Mouse (Mus musculus): ENCODE data around the gene Tmbim1. TPM values are rescaled to one million over a fixed set of nuclear protein-coding genes. Genes with fewer than 3 reads are reported as not detected.

The Tmbim1 gene
- polyA plus RNA-seq, 1 experiment from 2014 or later = 12.5 TPM

DNA sequence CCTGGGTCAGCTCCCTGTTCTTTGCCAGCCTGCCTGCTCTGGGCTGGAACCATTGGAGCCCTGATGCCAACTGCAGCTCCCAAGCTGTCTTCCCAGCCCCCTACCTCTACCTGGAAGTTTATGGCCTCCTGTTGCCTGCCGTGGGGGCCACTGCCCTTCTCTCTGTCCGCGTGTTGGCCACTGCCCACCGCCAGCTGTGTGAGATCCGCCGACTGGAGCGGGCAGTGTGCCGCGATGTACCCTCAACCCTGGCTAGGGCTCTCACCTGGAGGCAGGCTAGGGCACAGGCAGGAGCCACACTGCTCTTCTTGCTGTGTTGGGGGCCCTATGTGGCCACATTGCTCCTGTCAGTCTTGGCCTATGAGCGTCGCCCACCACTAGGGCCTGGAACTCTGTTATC is 26.4 kb downstream of the Tmbim1 start:
- Histone ChIP-seq H3K27ac (replicated peaks) (no peak overlapping the region), H3K9me3 (no peaks in the 10 kb centered on the region), H3K4me3 (no peak overlapping the region), H3K36me3 (replicated peaks) (peaks cover 50% of the 10 kb centered on the region), H3K27me3 (replicated peaks; ENCODE audit: low read depth, poor library complexity, severe bottlenecking) (no peaks in the 10 kb centered on the region), H3K4me1 (peaks cover 56% of the 10 kb centered on the region)
- WGBS = 92% methylated on average over 11 of the region's 11 CpGs
- no peak for DNase-seq (ENCODE audit: low spot score)

GRCm38 (mm10) chr1:74278538-74278937 is 26.9 kb downstream of the Tmbim1 start, which contains the start of gene Gpbar1:
Gene Gpbar1, plus strand, starts transcription at chr1:74278550.
- DNase-seq (ENCODE audit: low spot score) = no peak
- Histone ChIP-seq H3K27me3 (replicated peaks; ENCODE audit: low read depth, poor library complexity, severe bottlenecking) (no peaks in the 10 kb centered on the region), H3K36me3 (replicated peaks) (peaks cover 50% of the 10 kb centered on the region), H3K4me1 (peaks cover 56% of the 10 kb centered on the region), H3K27ac (replicated peaks) (0 out of 2 replicates have a peak within 1 kb of the TSS, but pooled peaks have one; percentile 27), H3K4me3 (no peak within 1 kb of the TSS), H3K9me3 (no peaks in the 10 kb centered on the region)
- 94% methylated on average over 10 of the region's 10 CpGs for WGBS

GRCm38 (mm10) chr1:74277883-74278537 is 27.4 kb downstream of the Tmbim1 start:
- Histone ChIP-seq H3K27me3 (replicated peaks; ENCODE audit: low read depth, poor library complexity, severe bottlenecking) (no peaks in the 10 kb centered on the region), H3K4me3 (no peak overlapping the region), H3K4me1 (peaks cover 52% of the 10 kb centered on the region), H3K27ac (replicated peaks) (no peak overlapping the region), H3K36me3 (replicated peaks) (peaks cover 47% of the 10 kb centered on the region), H3K9me3 (no peaks in the 10 kb centered on the region)
- no peak for DNase-seq (ENCODE audit: low spot score)
- 62% methylated on average over 8 of the region's 8 CpGs for WGBS

- Histone ChIP-seq H3K9me3 (no peaks in the 10 kb centered on the region), H3K27ac (replicated peaks) (no peak overlapping the region), H3K4me3 (no peak overlapping the region), H3K27me3 (replicated peaks; ENCODE audit: low read depth, poor library complexity, severe bottlenecking) (no peaks in the 10 kb centered on the region), H3K36me3 (replicated peaks) (peaks cover 37% of the 10 kb centered on the region), H3K4me1 (peaks cover 47% of the 10 kb centered on the region)
- no peak for DNase-seq (ENCODE audit: low spot score)
- 65% methylated on average over 6 of the region's 6 CpGs for WGBS
These were observed 28.4 kb downstream of the Tmbim1 start for GRCm38 (mm10) chr1:74277041-74277440.

GRCm38 (mm10) chr1:74275015-74275414 is 30.4 kb downstream of the Tmbim1 start:
- no peak overlapping the region for H3K4me3 ChIP-seq
- H3K27me3 ChIP-seq (replicated peaks; ENCODE audit: low read depth, poor library complexity, severe bottlenecking) = no peaks in the 10 kb centered on the region
- peaks cover 41% of the 10 kb centered on the region for H3K4me1 ChIP-seq
- no peaks in the 10 kb centered on the region for H3K9me3 ChIP-seq
- no peak overlapping the region for H3K27ac ChIP-seq (replicated peaks)
- 28% methylated on average over 9 of the region's 9 CpGs for WGBS
- peaks cover 17% of the 10 kb centered on the region for H3K36me3 ChIP-seq (replicated peaks)
- DNase-seq (ENCODE audit: low spot score) = peak; percentile 53

- no peak for DNase-seq (ENCODE audit: low spot score)
- H3K27ac ChIP-seq (replicated peaks) = no peak overlapping the region
- H3K27me3 ChIP-seq (replicated peaks; ENCODE audit: low read depth, poor library complexity, severe bottlenecking) = no peaks in the 10 kb centered on the region
- WGBS = 86% methylated on average over 4 of the region's 4 CpGs
- H3K4me3 ChIP-seq = no peak overlapping the region
- H3K4me1 ChIP-seq = peaks cover 27% of the 10 kb centered on the region
- peaks cover 26% of the 10 kb centered on the region for H3K36me3 ChIP-seq (replicated peaks)
- H3K9me3 ChIP-seq = no peaks in the 10 kb centered on the region
These were observed 33.8 kb downstream of the Tmbim1 start for GRCm38 (mm10) chr1:74271659-74272058.

GRCm38 (mm10) chr1:74268750-74269149 is 36.7 kb downstream of the Tmbim1 start:
- DNase-seq (ENCODE audit: low spot score) = no peak
- H3K4me1 ChIP-seq = peaks cover 3% of the 10 kb centered on the region
- H3K27ac ChIP-seq (replicated peaks) = no peak overlapping the region
- no peaks in the 10 kb centered on the region for H3K27me3 ChIP-seq (replicated peaks; ENCODE audit: low read depth, poor library complexity, severe bottlenecking)
- no peak overlapping the region for H3K4me3 ChIP-seq
- H3K36me3 ChIP-seq (replicated peaks) = peaks cover 55% of the 10 kb centered on the region
- WGBS = 87% methylated on average over 8 of the region's 8 CpGs
- no peaks in the 10 kb centered on the region for H3K9me3 ChIP-seq

DNA sequence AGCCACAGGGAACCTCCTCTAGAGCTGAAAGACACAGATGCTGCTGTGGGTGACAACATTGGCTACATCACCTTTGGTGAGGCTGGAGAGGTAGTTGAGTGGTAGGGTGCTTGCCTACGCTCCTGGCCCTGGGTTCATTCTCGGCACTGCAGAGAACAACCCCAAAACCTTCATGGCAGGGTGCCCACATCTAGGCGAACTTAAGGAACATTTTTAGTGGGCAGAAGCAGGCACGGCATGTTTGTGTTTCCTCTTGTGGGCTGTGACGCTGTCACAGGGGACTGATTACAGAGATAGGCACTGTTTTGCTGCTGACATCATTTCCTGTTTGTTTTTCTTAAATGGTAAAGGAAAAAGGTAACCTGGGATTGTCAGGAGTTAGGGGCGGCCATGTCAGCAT is 42.9 kb downstream of the Tmbim1 start:
- Histone ChIP-seq H3K9me3 (no peaks in the 10 kb centered on the region), H3K27ac (replicated peaks) (no peak overlapping the region), H3K4me3 (no peak overlapping the region), H3K27me3 (replicated peaks; ENCODE audit: low read depth, poor library complexity, severe bottlenecking) (no peaks in the 10 kb centered on the region), H3K4me1 (no peaks in the 10 kb centered on the region), H3K36me3 (replicated peaks) (peaks cover 98% of the 10 kb centered on the region)
- 88% methylated on average over 6 of the region's 6 CpGs for WGBS
- DNase-seq (ENCODE audit: low spot score) = no peak

- Histone ChIP-seq H3K9me3 (no peaks in the 10 kb centered on the region), H3K27me3 (replicated peaks; ENCODE audit: low read depth, poor library complexity, severe bottlenecking) (no peaks in the 10 kb centered on the region), H3K4me1 (no peaks in the 10 kb centered on the region), H3K27ac (replicated peaks) (no peak overlapping the region), H3K4me3 (no peak overlapping the region), H3K36me3 (replicated peaks) (peaks cover 98% of the 10 kb centered on the region)
- 75% methylated on average over 4 of the region's 4 CpGs for WGBS
- DNase-seq (ENCODE audit: low spot score) = no peak
These were observed 48.6 kb downstream of the Tmbim1 start for GRCm38 (mm10) chr1:74256782-74257181.

DNA sequence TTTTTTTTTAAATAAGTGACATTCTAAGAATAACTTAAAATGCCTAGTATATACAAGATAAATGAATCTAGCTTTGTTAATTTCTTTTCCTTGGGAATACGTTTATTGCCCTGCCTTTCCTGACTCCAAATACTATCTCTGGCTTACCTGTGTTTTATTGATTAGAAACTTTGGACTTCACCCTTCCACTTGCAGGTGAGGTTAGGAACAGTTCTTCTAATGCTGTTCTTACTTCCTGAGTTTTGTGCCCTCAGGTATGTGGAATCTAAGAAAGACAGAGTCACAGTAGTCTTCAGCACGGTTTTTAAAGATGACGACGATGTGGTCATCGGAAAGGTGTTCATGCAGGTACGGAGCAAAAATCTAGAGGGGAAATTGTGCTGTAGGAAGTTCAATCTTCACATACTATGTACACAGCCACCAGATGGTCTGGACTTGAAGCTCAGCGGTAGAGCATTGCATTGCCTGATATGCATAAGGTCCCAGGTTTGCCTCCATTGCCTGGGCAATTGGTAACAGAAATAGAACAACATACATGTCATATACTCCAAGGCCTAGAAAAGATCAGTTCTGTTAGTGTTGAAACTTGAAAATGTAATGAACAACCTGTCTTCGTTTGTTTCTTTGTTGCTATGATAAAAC is 49.6 kb downstream of the Tmbim1 start:
- H3K36me3 ChIP-seq (replicated peaks) = peaks cover 98% of the 10 kb centered on the region
- no peak for DNase-seq (ENCODE audit: low spot score)
- WGBS = 95% methylated on average over 8 of the region's 8 CpGs
- no peak overlapping the region for H3K4me3 ChIP-seq
- H3K9me3 ChIP-seq = no peaks in the 10 kb centered on the region
- H3K27me3 ChIP-seq (replicated peaks; ENCODE audit: low read depth, poor library complexity, severe bottlenecking) = no peaks in the 10 kb centered on the region
- H3K4me1 ChIP-seq = no peaks in the 10 kb centered on the region
- H3K27ac ChIP-seq (replicated peaks) = no peak overlapping the region

GRCm38 (mm10) chr1:74250096-74250495 is 55.3 kb downstream of the Tmbim1 start:
- Histone ChIP-seq H3K9me3 (no peaks in the 10 kb centered on the region), H3K4me1 (no peaks in the 10 kb centered on the region), H3K27ac (replicated peaks) (no peak overlapping the region), H3K4me3 (no peak overlapping the region), H3K36me3 (replicated peaks) (peaks cover 90% of the 10 kb centered on the region), H3K27me3 (replicated peaks; ENCODE audit: low read depth, poor library complexity, severe bottlenecking) (no peaks in the 10 kb centered on the region)
- no peak for DNase-seq (ENCODE audit: low spot score)
- WGBS = 90% methylated on average over 4 of the region's 4 CpGs

GRCm38 (mm10) chr1:74249331-74249980 is 56.0 kb downstream of the Tmbim1 start:
- no peaks in the 10 kb centered on the region for H3K9me3 ChIP-seq
- WGBS = 83% methylated on average over 5 of the region's 5 CpGs
- no peaks in the 10 kb centered on the region for H3K27me3 ChIP-seq (replicated peaks; ENCODE audit: low read depth, poor library complexity, severe bottlenecking)
- no peak overlapping the region for H3K4me3 ChIP-seq
- H3K27ac ChIP-seq (replicated peaks) = no peak overlapping the region
- no peak for DNase-seq (ENCODE audit: low spot score)
- H3K4me1 ChIP-seq = no peaks in the 10 kb centered on the region
- peaks cover 84% of the 10 kb centered on the region for H3K36me3 ChIP-seq (replicated peaks)

- Histone ChIP-seq H3K27ac (replicated peaks) (no peak overlapping the region), H3K27me3 (replicated peaks; ENCODE audit: low read depth, poor library complexity, severe bottlenecking) (no peaks in the 10 kb centered on the region), H3K4me1 (no peaks in the 10 kb centered on the region), H3K36me3 (replicated peaks) (peaks cover 77% of the 10 kb centered on the region), H3K4me3 (no peak overlapping the region), H3K9me3 (no peaks in the 10 kb centered on the region)
- DNase-seq (ENCODE audit: low spot score) = no peak
- 70% methylated on average over 1 of the region's 1 CpGs for WGBS
These were observed 56.6 kb downstream of the Tmbim1 start for GRCm38 (mm10) chr1:74248799-74249198.

All from embryonic facial prominence, embryonic 10.5 days (tissue).